Mouse (Mus musculus) layer of hippocampus, adult 18-20 months (tissue): ENCODE measurements around the gene Immt. TPM values are rescaled to one million over a fixed set of nuclear protein-coding genes. Genes with fewer than 3 reads are reported as not detected.

Experiments used
- DNase-seq, 2 experiments: peaks; one replicate each; pipeline ENCODE4 v3.0.0; 2022; ENCODE audit warnings: low spot score in 2 of 2
- long read RNA-seq: library from polyadenylated mRNA; stranded (forward); transcript quantifications from one replicate; pipeline ENCODE4 v2.0.0, GENCODE M21; 2021
- total RNA-seq, 2 experiments: library from RNA; stranded (reverse); gene quantifications; 2 replicates each; pipeline ENCODE4 v1.2.3; 2021

The Immt gene
- 100 to 1,000 TPM; 132 to 141 TPM for total RNA-seq
- long read RNA-seq, partial matches to known transcripts = 0 of 16 reads
- long read RNA-seq, other reads (novel, unspliced or antisense) = 16 of 16 reads

DNA sequence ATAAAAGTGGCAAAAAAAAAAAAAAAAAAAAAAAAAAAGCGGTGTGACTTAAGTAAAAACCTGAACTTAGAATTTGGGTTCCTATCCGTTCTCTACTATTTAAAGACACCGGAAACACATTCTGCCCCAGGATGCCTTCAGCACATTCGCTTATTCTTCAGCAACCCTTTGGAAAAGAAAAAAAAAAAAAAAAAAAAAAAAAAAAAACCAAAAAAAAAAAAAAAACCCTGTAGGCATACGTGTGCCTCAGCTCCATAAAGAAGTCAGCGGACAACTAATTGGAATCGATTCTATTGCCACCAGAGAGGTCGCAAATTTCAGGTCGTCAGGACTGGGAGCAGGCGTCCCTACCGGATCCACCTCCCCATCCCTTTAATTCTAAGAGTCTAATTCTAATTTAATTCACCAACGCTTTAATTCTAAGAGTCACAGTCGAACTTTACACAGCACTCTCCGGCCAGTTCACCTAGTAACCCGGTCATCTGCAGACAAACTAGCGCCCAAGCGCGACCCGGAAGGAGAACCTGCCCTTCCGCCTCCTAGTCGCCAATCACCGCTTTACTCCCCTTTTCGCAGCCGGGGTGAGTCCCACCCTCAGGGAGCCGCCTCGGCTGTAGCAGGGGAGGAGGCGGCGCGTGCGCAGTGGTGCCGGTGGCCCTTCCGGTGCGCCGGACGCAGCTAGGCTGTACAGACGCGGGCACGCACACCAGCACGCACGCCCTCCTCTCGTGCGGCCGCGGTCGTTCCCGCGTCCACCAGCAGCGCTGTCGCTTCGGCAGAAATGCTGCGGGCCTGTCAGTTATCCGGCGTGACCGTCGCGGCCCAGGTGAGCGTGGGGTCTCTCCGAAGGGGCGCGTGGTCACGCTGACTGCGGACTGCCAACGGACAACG is at the start of gene Immt:
Gene Immt, plus strand, starts transcription at position 642 of the 891 bp plus-strand sequence.
- DNase-seq = peak; percentile 97 to 98

DNA sequence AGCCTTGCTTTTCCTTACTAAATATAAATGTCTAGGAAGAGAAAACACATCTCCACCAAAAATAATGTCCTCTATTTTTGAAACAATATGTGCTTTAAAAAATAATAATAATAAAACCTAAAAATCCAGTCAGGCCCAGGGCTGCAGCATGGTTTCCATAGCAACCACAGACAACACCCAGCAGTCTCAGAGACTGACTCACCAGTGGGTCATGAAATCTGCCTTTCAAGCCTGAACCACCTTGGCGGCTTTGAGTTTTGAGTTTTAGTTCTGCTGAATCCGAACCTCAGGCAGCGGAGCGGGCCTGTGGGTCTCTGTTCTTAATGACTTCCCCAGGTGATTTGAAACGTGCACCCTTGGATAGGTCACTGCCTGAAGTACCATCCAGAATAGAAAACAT is 48.0 kb upstream of the Immt start:
- peak in 1 of 2 experiments; percentile 42 for DNase-seq

DNA sequence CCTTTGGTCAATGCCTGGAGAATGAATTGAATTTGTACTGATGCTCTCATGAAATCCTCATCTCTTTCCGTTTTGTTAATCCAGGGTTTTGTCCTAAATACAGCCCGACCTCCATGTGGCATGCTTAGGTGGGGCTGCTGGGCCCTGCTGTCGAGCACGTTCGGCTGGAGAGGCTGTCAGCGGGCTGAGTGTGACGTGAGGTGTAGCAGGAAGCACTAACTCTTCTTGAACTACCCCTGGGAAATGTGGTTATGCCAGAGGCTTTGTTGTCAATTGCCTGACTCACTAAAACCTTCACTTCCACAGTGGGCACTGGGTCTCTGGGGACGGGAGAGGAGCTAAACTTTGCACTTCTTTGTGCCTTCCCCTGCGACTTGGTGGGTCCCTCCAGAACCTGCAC is 42.8 kb upstream of the Immt start:
- DNase-seq = no peak

DNA sequence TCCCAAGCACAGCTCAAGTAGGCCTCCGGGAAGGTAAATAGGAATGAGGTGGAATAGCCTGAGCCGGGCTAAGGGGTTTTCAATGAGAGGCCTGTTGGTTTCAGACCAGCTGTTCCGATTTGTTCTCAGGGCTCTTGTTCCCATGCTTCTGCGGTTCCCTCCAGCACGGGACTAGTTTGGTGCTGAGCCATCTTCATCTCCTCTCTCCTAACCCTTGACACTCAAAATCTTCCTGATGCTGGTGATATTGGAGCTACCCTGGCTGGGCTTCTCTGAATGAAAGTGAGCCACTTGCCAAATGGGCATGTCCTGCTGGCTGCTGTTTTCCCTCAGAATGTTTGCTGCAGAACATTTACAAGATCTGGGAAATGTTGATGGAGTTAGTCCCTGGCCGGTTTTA is 39.4 kb upstream of the Immt start:
- DNase-seq = no peak

DNA sequence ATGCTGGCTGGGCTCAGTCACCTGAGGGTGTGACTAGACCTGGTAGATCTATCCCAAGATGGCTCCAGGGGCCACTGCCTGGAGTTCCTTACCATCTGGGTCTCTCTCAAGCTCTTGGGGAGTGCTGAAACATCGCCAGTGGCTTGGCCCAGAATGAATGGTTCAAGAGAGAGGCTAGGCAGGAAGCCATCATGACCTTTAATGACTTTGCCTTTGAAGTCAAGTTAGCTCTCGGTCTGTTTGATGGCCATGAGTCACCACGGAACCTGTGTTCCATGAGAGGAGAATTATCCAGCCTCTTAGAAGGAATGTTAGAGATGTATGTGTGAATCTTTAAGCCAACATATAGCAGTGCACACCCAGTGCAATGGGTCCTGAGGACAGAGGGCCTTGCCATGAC is 31.7 kb upstream of the Immt start:
- DNase-seq = no peak

DNA sequence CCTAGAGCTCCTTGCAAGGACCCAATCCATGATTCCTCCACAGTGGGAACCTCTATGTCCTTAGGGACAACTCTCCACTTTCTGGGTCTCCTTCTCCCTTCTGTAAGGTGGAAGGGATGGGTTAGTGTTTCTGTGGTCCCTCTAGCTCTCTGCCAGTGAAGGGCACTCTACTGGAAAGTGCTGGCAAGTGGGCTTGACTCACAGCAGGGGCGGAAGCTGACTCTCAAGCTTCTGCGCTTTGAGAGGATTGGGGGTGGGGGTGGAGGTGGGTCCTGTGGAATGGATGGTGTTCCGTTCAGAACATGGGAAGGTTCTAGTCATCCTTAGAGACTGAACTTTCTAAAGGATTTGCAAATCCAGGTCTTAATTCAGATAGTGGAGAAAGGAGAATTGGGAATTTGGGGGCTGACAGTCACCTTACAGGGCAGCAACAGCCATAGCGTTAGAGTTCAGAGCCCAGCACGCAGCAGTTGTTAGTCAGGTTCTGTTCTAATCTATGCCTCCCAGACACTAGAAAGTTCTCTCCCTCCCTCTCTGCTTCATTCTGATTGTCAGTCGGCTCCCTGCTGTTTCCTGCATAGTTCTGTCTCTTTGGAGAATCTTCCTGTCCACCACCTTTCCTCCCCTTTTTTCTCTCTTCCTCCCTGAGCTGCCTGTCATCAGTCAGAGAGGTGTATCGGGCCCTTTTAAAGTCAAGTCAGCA is 30.0 kb upstream of the Immt start:
- no peak for DNase-seq

DNA sequence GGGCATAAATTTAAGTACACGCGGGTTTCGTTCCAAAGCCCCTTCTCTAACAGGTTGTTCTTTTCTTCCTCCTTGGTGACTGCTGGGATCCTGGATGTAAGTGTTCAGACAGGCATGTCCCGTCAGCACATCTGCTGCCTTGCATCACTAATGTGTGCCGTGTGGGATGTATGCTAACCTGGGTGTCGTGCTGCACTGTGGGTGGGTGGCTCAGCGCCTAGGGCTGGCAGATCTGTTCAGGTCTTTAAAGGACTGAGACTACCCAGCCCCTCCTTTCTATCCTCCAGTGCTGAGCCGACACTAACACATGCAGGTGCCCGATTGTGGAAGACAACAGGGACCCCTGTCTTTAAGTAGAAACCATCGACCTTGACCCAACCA is 29.4 kb upstream of the Immt start:
- DNase-seq = peak; percentile 31 to 69

DNA sequence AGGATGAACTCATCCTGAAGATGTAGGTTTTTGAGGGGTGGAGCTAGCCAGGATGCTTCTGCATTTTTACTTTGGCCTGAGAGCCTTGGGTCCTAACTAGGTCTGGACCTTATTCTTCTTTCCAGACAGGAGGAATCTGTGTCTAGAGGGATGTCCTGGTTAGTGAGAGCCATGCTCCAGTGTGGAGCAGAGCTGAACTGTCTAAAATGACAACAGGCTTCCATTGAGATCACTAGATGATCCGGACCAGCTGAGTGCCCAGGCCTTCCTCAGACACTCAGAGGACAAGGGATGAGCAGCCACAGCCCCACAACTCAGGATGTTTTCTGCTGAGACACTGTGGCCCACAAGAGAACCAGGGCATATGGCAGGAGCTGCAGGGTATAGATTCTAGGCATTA is 27.5 kb upstream of the Immt start:
- DNase-seq = no peak

DNA sequence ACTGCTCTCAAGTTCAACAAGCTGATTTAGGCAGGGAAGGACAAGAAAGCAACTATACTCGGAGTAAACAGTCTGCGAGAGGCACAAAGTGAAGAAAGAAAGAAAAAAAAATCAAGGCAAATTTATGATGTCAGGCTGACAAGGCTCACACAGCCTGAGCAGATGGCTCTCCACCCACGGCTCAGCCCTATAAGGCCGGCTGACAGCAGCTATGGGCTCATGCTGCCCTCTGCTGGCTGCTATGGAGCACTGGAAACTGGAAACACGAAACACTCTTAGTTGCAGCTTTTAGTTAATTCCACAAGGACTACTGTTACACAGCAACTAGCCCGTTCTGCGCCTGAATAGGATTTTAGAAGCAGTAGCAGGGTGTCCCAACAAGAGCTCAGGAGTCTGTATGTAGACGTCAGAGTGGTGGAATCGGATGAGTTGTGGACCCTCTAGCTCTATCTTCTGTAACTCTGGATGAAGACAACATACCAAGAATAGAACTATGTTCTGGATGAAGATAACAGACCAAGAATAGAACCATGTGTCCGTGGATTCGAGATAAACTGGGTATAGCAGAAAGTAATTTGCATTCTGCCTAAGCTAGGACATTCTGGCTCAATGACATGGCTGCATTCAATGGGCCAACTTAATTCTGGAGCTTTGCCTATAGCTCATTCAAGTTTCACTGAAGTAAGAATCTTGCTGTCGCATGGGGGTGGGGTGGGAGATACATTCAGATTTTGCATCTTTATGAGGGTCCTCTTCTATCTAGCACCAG is 26.9 kb upstream of the Immt start:
- DNase-seq = peak; percentile 71 to 89

DNA sequence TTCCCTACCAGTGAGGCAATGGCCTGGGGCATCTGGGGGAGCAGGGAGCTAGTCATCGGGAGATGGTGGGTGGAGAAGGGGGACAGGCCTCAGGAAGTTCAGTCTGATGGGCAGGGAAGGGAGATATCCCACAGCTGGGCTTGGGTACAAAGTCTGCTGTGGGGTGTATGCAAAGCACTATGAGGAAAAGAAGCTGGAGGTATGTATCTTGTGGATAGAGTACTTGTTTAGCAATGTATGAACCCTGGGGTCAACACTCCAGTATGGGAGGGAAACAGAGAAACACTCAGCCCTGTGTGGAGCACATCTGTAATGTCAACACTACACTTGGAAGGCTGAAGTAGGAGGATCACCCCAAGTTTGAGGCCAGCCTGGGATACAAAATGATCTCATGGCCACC is 24.4 kb upstream of the Immt start:
- DNase-seq = no peak

DNA sequence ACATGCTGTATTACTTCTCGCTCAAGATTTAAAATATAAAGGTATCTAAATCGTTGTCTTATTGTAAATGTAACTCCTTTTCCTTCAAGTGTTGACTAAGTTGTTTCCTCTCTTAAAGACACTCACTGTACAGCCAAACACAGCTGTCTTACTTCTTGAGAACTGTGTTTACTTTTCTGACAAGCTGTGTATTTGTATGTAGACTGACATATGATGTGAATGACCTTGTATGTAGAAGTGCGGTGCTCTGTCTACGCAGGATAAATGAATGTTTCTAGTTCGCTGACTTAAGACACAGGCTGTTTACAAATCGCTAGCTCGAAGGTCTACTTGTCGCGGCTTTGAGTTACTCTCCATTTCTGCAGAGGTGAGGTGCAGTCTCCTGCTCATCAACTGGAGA is 21.2 kb upstream of the Immt start:
- no peak for DNase-seq

DNA sequence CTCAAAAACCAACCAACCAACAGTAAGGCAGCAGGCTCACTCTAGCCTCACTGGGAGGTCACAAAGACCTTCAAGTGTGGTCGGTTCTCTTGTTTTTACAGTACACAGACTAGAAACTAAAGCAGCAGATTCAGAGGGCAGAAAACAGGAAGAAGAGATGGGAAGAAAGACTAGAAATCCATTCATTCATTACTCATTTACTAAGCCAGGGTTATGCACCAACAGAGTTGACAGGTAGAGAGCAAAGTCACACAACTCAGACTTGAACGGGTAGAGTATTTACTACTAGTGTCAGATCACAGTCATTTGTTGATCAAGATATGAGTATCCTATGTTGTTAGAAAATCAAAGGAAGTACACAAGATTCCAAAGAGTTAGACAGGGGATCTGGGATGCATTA is 18.3 kb upstream of the Immt start:
- DNase-seq = no peak

DNA sequence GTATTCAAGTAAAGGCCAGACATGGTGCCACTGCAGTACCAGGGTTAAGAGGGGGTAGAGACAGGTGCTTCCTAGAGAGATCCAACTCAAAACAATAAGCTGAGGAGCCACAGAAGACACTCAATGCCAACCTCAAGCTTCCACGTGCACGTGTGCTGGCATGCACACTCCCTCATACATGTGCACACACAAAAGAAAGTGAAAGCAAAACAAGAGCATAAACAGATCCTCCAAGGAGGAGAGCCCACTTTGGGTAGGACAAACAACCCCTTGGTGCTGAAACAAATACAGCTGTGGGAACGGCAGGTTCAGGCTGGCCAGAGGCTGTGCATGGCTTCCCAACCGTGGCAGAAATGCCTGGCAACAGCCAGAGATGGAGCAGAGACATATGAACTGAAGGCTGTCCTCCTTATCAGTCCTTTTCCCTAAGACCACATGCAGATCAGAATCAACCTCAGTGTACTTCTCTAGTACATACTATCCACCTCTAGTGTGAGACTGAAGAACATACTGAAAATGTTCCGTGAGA is 11.3 kb upstream of the Immt start:
- no peak for DNase-seq

DNA sequence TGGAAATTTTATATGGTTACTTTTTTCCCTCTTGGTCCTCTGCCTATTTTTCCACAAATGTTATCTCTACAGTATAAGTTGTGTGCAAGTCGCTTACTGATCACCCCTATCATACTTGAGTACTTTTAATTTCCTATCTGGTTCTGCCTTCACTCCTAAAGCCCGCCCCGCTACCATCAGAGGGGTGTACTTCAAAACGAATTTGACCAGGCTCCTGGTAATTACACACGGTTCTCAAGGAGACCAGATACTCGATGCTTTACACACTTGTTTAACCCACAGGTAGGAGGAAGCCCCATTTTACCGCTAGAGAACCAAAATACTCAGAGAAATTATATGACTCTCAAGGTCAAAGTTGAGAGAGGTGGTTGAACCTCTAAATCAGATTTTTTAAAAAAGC is 8.0 kb upstream of the Immt start:
- DNase-seq = no peak

DNA sequence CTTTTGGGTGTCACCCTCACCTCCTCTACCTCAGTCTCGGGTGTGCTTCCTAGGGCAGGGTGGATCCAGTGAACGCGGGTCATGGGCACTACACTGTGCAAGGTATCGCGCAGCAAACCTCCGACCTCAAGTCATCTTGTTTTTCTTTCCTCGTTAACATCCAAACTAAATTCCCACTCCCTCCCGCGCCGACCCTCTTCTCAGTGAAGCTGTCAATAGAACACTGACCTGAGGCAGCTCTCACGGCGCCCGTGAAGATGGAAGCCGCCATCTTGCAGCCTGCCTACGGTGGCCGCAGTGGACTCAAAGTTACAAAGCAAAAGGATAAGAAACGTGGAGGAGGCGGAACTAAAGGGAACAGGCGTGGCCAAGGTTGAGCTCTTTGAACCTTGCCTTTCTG is 7.6 kb upstream of the Immt start:
- DNase-seq = peak; percentile 85 to 95

DNA sequence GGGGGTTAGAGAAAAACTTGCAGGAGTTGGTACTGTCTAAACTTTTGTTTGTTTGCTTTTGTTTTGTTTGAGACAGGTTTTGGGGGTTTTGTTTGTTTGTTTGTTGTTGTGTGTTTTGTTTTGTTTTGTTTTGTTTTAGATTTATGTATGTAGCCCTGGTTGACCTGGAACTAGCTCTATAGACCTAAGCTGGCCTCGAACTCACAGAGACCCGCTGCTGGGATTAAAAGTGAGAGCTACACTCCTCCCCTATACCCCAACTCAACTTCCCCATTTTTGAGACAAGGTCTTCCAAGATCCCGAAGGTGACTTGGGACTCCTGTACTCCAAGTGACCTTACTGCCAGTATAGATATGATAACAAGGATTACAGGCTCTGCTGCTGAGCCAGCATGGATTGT is 7.2 kb upstream of the Immt start:
- no peak for DNase-seq

DNA sequence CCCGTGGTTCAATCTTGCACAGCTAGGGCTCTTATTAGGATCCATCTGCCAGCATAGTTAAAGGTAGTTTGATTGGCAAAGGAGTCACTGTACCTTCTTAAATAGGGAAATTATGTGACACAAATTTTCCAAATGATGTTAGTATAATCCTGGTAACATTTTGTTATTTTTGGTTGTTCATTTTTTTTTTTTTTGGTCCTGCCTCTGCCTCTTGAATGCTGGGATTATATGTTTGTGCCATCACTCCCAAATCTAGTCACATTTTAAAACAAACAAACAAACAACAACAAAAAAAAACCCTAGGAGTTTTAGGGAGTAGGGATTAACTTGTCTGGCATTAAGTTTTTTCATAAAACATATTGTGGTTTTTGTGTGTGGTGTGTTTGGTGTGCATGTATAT is 4.3 kb upstream of the Immt start, which contains the start of gene Mrpl35:
Gene Mrpl35, minus strand, starts transcription at position 101 of the 400 bp plus-strand sequence.
- DNase-seq = no peak

DNA sequence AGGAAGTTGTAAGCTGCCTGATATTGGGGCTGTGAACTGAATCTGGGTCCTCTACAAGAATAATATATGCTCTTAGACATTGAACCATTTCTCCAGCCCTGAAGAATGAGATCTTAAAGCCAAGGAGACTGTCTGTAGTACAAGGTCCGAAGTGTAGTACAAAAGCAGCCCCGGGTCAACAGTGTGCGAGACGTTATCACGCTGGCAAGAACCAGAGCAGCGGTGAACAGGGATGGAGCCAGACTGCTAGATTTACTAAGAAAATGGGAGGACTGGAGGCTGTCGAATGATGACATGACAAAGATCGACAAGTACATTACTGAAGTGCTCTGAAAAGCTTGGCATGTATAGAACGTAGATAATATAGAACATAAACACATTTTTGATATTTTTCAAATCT is 1.4 kb upstream of the Immt start:
- DNase-seq = no peak

DNA sequence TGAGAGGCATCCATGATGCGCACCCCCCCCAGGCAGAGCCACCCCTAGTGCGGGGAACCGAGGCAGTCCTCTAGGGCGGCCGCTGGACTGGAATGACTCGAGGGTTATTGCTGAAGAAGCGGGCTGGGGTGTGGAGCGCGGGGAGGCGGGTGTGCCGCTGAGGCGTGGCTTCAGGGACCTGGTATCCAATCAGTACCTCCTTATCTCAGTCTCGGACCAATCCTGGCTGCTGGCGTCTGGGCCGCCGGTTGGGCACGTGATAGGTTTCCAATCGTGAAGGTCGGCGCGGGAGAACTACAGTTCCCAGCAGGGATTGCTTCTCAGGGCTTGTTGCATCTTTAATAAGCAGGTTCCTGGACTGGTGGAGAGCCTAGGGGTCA is 440 bp downstream of the Immt start:
- DNase-seq = peak; percentile 97 to 98

DNA sequence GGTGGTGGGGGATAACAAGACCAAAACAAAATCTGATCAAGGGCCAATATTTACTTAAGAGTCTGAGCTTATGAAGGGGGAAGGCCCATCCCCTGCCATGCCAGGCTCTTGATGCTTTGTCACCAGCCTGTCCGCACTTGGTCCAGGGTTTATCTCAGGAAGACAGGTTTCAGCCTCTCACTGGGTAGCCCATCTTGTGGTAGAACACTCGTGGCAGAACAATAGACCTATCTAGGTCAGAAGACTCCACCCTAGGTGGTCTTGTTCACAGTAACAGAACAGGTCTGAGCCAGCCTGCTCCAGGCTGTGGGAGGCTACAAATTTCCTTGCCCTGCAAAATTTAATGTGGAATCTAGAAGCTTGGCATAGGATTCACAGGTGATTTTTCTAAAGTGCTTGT is 5.7 kb downstream of the Immt start:
- no peak for DNase-seq

DNA sequence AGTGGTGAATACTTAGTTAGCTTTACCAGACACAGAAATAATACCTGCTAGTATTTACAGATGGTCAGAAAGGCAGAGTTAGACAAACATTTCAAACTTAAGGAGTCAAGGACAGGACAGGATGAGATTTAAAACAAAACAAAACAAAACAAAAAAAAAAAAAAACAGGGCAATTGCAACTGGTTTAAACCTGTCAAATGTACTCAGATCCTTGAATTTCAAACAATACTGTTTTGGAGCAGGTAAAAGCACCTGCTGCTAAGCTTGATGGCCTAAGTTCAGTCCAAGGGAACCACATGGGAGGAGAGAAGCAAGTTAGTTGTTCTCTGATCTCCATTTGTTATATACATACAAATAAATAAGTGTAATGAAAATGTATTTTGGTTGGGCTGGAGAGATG is 8.7 kb downstream of the Immt start:
- DNase-seq = no peak
